Mouse (Mus musculus): ENCODE measurements around the gene Trpc3. TPM values are rescaled to one million over a fixed set of nuclear protein-coding genes. Genes with fewer than 3 reads are reported as not detected.

Trpc3 gene
- polyA plus RNA-seq (2014; fragmentation: Illumina TruSeq; extraction: RNeasy Lipid Tissue Mini Kit (QIAGEN cat#74804); ENCODE audit: insufficient read depth, low read depth, low replicate concordance): 0.76 TPM

DNA sequence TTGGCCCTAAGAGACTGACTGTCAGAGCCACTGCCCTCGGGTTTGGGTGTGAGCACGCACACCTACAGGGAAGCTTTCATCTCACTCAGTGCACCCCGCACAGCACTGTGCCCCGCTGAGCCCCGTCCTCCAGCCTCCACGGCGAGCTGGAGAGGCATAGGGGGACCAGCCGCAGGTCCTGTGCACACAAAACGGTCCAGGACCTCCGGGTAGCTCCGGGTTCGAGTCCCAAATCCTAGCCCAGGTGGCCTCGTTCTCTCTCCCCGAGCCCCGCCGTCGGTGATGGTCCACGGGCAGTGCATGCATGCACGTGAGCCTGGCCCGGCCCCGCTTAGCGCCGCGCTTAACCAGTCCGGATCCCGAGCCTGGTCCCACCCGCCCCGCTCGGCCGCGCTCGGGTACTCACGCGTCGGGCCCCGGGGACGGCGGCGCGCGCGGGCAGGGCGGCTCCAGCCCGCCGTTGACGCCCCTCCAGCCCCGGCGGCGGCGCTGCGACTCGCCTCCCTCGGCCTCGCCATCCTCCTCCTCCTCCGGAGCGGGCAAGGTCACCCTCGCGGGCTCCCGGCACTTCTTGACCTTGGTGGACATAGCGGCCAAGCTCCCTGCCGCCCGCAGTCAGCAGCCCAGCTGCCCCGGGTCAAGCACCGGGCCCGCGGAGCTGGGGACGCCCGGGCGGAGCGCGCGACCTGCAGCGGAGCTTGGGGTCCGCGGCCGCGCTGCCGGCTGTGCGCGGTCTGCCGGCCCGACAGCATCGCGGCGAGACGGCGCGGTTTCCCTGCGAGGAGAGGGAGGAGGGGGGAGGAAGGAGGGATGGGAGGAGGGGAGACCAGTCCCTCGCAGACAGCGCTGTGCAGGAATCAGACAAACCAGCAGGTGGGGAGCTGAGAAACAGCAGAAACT, at the start of gene Trpc3:
Trpc3 (minus strand) TSS at position 776 of the 900 bp plus-strand sequence.

DNA sequence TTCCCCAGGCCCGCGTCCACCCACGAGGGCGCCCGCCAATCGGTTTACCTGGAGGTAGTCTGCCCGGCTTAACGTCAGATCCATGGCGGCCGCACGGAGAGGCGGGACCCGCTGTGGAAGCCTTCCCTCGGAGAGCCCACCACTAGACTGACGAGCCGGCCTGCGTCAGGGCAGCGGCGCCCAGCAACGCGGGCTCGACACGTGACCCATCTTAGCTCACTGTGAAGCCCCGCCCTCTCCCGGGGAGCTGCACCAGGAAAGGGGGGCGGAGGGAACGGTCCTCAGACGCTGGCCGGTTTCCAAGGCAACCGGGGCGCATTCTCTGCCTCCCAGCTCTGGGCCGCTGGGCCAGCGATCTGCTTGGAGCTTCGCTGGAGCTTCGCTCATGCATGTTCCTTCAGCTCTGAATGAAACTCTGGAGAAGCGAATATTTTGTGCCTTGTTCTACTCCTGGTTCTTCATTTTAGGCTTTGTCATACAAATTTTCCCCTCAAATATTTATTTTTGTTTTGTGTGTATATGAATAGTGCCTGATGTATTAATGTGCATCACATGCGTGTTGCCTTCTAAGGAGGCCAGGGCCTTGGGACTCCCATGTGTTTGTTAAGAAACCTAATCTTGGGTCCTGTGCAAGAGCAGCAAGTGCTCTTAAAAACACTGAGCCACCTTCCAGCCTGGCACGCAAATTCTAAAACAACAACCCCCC, 76.6 kb downstream of the Trpc3 start, which contains the start of gene Bbs7:
Bbs7 (minus strand) TSS at position 276 of the 706 bp plus-strand sequence.

DNA sequence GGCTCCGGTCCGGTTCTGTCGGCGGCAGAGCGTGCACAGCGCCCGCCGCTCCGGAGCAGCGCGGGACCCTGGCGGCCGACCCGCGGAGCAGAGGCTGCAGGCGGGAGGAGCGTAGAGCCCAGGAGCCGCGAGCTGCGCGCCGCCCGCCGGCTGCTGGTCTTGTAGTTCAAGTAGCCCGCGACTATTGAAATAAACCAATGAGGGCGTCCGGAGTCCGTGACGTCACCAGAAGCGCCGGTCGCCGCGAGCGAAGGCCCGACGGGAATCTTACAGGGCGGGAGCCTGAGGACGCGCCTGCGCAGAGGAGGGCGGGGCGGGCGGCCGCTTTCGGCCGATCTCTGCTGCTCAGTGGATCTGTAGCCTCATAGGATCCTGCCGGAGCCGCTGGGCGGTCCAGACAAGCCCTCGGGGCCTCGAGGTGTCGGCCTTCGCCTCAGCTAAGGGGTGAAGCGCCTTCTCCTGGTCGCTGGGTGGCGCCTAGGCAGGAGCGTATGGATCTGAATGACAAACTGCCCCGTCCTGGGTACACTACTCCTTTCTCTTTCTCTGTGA, 118.1 kb downstream of the Trpc3 start, which contains the start of gene Ccna2:
Ccna2 (minus strand) TSS at position 324 of the 552 bp plus-strand sequence.

Other genes starting within 250 kb of the Trpc3 start
- 528 TPM for gene Anxa5, start 214.3 kb downstream of the Trpc3 start, polyA plus RNA-seq (2014; fragmentation: Illumina TruSeq; extraction: RNeasy Lipid Tissue Mini Kit (QIAGEN cat#74804); ENCODE audit: insufficient read depth, low read depth, low replicate concordance)
- 1.1 TPM for gene 1810062G17Rik, start 214.2 kb downstream of the Trpc3 start, polyA plus RNA-seq (2014; fragmentation: Illumina TruSeq; extraction: RNeasy Lipid Tissue Mini Kit (QIAGEN cat#74804); ENCODE audit: insufficient read depth, low read depth, low replicate concordance)
- not detected for gene Gm11549, start 168.4 kb downstream of the Trpc3 start, polyA plus RNA-seq (2014; fragmentation: Illumina TruSeq; extraction: RNeasy Lipid Tissue Mini Kit (QIAGEN cat#74804); ENCODE audit: insufficient read depth, low read depth, low replicate concordance)
- 24.8 TPM for gene Exosc9, start 137.6 kb downstream of the Trpc3 start, polyA plus RNA-seq (2014; fragmentation: Illumina TruSeq; extraction: RNeasy Lipid Tissue Mini Kit (QIAGEN cat#74804); ENCODE audit: insufficient read depth, low read depth, low replicate concordance)
- gene Ccna2, start 118.0 kb downstream of the Trpc3 start, polyA plus RNA-seq (2014; fragmentation: Illumina TruSeq; extraction: RNeasy Lipid Tissue Mini Kit (QIAGEN cat#74804); ENCODE audit: insufficient read depth, low read depth, low replicate concordance): 1.7 TPM
- 4.5 TPM for gene Bbs7, start 76.7 kb downstream of the Trpc3 start, polyA plus RNA-seq (2014; fragmentation: Illumina TruSeq; extraction: RNeasy Lipid Tissue Mini Kit (QIAGEN cat#74804); ENCODE audit: insufficient read depth, low read depth, low replicate concordance)
- gene 4932438A13Rik, start 172.9 kb upstream of the Trpc3 start, polyA plus RNA-seq (2014; fragmentation: Illumina TruSeq; extraction: RNeasy Lipid Tissue Mini Kit (QIAGEN cat#74804); ENCODE audit: insufficient read depth, low read depth, low replicate concordance): 9.1 TPM